Mouse (Mus musculus) erythroblast, embryonic 14.5 days (primary cell): ENCODE results near the gene Gzmg.

Source experiments
- GATA1 ChIP-seq: IDR thresholded peaks from 2 replicates; pipeline ENCODE4 v1.6.1; 2012; ENCODE audit warnings: low read length, inconsistent platforms, mixed read lengths
- TAL1 ChIP-seq: IDR thresholded peaks from 3 replicates; pipeline ENCODE4 v1.6.1; 2012; ENCODE audit warnings: low read length, inconsistent platforms, mixed read lengths

DNA sequence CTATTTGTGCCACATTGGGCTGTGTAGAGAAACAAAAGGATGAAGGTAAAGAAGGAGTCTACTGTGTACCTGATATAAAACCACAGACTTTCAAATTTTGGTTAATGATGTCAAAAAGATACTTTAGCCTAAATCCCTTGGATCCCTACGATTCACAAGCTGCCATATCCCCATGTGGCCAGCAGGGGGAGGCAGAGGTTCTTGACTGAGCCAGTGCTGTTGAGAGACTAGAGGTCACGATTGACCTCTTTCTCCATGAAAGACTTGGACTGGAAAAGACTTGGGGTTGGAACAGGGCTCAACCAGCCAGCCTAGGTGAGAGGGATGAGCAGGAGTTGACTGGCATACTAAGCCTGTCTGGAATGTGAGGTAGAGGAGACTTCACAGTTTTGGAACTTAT is 44.6 kb upstream of the Gzmg start:
- TF ChIP-seq GATA1 (no peak), TAL1 (no peak)
